Mouse (Mus musculus): Measurements from ENCODE around the gene L1cam. TPM values are rescaled to one million over a fixed set of nuclear protein-coding genes. Genes with fewer than 3 reads are reported as not detected.
A peak's percentile ranks its signal among the peaks of the same experiment; 100 is the strongest.

Gene L1cam
- polyA plus RNA-seq (2015; fragmentation: Nextera tagmentation; extraction: Ambion mirVana): 3.2 and 4.3 TPM in 2 replicates

- no peaks in the 10 kb centered on the region for H3K9me3 ChIP-seq (ENCODE audit: control insufficient read depth, low read length)
- no peak within 1 kb of the TSS for H3K27ac ChIP-seq (ENCODE audit: low read length)
- H3K36me3 ChIP-seq (ENCODE audit: control insufficient read depth, insufficient read depth, low read length): no peaks in the 10 kb centered on the region
- 19% methylated on average over 2 of the region's 2 CpGs for WGBS
- H3K9ac ChIP-seq (ENCODE audit: low read length): no peak within 1 kb of the TSS
- H3K4me2 ChIP-seq (ENCODE audit: low read depth, low read length): no peak within 1 kb of the TSS
- no peak within 1 kb of the TSS for H3K4me3 ChIP-seq (ENCODE audit: low read length)
- H3K4me1 ChIP-seq (replicated peaks; ENCODE audit: control insufficient read depth, insufficient read depth, low read length): no peaks in the 10 kb centered on the region
- no peaks in the 10 kb centered on the region for H3K27me3 ChIP-seq (ENCODE audit: control insufficient read depth, insufficient read depth, low read depth, low read length)
- ATAC-seq (ENCODE audit: low read depth): no peak
Measured at GRCm38 (mm10) chrX:73895719-73896118, at the start of gene L1cam. Gene L1cam, minus strand, starts transcription at chrX:73896105.

DNA sequence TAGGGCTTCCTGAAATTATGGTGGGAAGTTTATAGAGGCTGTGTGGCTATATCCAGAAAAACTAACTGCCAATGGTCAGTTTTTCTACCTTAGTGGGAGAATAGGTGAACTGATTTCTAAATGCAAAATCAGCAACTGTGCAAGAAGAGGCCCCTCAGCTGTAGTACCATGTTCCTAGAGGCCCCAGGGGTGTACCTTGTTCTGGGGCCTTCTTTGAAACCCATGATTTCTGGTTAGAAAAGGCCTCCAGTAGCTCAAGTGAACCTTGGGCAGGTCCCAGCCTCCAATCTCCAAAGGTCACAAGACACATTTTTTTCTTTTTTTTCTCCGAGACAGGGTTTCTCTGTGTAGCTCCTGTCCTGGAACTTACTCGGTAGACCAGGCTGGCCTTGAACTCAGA lies 46.4 kb upstream of the L1cam start:
- Histone ChIP-seq H3K36me3 (ENCODE audit: control insufficient read depth, insufficient read depth, low read length) (peaks cover 22% of the 10 kb centered on the region), H3K4me3 (ENCODE audit: low read length) (no peak overlapping the region), H3K9ac (ENCODE audit: low read length) (no peak overlapping the region), H3K27ac (ENCODE audit: low read length) (no peak overlapping the region), H3K4me1 (replicated peaks; ENCODE audit: control insufficient read depth, insufficient read depth, low read length) (no peaks in the 10 kb centered on the region), H3K9me3 (ENCODE audit: control insufficient read depth, low read length) (no peaks in the 10 kb centered on the region), H3K4me2 (ENCODE audit: low read depth, low read length) (no peak overlapping the region), H3K27me3 (ENCODE audit: control insufficient read depth, insufficient read depth, low read depth, low read length) (no peaks in the 10 kb centered on the region)
- no peak for ATAC-seq (ENCODE audit: low read depth)
- 83% methylated on average over 2 of the region's 2 CpGs for WGBS

DNA sequence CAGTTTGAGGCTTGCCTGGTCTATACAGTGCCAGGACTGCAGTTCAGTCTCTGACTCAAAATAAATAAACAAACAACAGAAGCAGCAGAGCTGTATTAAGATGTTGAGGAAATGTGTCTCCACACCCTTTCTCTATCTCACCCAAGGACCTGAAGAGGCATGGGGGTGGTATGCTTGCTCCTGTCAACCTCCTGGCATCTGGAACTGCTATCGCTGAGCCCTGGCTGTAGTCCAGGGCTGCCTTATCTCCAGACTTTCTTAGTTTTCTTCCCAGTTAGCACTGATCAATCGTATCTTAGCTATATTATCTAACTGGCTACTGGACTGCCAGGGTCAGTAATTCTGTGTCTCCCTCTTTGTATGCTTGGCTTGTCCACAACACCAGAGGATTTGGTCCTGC lies 46.0 kb upstream of the L1cam start:
- Histone ChIP-seq H3K4me1 (replicated peaks; ENCODE audit: control insufficient read depth, insufficient read depth, low read length) (no peaks in the 10 kb centered on the region), H3K36me3 (ENCODE audit: control insufficient read depth, insufficient read depth, low read length) (peaks cover 18% of the 10 kb centered on the region), H3K9ac (ENCODE audit: low read length) (no peak overlapping the region), H3K4me2 (ENCODE audit: low read depth, low read length) (no peak overlapping the region), H3K4me3 (ENCODE audit: low read length) (no peak overlapping the region), H3K27ac (ENCODE audit: low read length) (no peak overlapping the region), H3K9me3 (ENCODE audit: control insufficient read depth, low read length) (no peaks in the 10 kb centered on the region), H3K27me3 (ENCODE audit: control insufficient read depth, insufficient read depth, low read depth, low read length) (no peaks in the 10 kb centered on the region)
- 78% methylated on average over 2 of the region's 2 CpGs for WGBS
- no peak for ATAC-seq (ENCODE audit: low read depth)

DNA sequence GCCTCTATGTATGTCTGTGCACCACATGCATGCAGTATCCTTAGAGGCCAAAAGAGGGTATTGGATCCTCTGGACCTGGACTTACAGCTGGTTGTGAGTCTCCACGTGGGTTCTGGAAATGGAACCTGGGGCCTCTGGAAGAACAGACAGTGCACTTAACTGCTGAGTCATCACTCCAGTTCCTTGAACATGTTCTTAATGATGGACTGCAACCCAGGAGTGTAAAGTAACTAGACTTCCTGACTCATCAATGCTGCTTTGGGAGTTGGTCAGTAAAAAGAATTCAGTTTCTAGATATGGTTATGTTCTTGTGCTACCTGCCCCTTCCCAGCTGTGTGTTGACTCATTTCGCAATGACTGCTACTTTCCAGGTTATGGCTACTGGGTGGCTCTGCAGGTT lies 36.0 kb upstream of the L1cam start:
- ATAC-seq (ENCODE audit: low read depth): no peak
- no peak overlapping the region for H3K4me3 ChIP-seq (ENCODE audit: low read length)
- no peaks in the 10 kb centered on the region for H3K9me3 ChIP-seq (ENCODE audit: control insufficient read depth, low read length)
- H3K4me2 ChIP-seq (ENCODE audit: low read depth, low read length): no peak overlapping the region
- no peaks in the 10 kb centered on the region for H3K4me1 ChIP-seq (replicated peaks; ENCODE audit: control insufficient read depth, insufficient read depth, low read length)
- no peaks in the 10 kb centered on the region for H3K27me3 ChIP-seq (ENCODE audit: control insufficient read depth, insufficient read depth, low read depth, low read length)
- no peak overlapping the region for H3K9ac ChIP-seq (ENCODE audit: low read length)
- H3K27ac ChIP-seq (ENCODE audit: low read length): no peak overlapping the region
- H3K36me3 ChIP-seq (ENCODE audit: control insufficient read depth, insufficient read depth, low read length): no peaks in the 10 kb centered on the region
- 65% methylated on average over 2 of the region's 2 CpGs for WGBS

- H3K9ac ChIP-seq (ENCODE audit: low read length): peak within 1 kb of the TSS; percentile 50
- H3K4me2 ChIP-seq (ENCODE audit: low read depth, low read length): peak within 1 kb of the TSS; percentile 49
- H3K27ac ChIP-seq (ENCODE audit: low read length): no peak within 1 kb of the TSS
- no peaks in the 10 kb centered on the region for H3K9me3 ChIP-seq (ENCODE audit: control insufficient read depth, low read length)
- no peaks in the 10 kb centered on the region for H3K27me3 ChIP-seq (ENCODE audit: control insufficient read depth, insufficient read depth, low read depth, low read length)
- H3K4me1 ChIP-seq (replicated peaks; ENCODE audit: control insufficient read depth, insufficient read depth, low read length): no peaks in the 10 kb centered on the region
- peak; percentile 96 for ATAC-seq (ENCODE audit: low read depth)
- no peaks in the 10 kb centered on the region for H3K36me3 ChIP-seq (ENCODE audit: control insufficient read depth, insufficient read depth, low read length)
- H3K4me3 ChIP-seq (ENCODE audit: low read length): peak within 1 kb of the TSS; percentile 47
- 33% methylated on average over 17 of the region's 17 CpGs for WGBS
Measured at GRCm38 (mm10) chrX:73930402-73931062, 34.6 kb upstream of the L1cam start, which contains the start of gene Renbp. Gene Renbp, minus strand, starts transcription at chrX:73930850.

DNA sequence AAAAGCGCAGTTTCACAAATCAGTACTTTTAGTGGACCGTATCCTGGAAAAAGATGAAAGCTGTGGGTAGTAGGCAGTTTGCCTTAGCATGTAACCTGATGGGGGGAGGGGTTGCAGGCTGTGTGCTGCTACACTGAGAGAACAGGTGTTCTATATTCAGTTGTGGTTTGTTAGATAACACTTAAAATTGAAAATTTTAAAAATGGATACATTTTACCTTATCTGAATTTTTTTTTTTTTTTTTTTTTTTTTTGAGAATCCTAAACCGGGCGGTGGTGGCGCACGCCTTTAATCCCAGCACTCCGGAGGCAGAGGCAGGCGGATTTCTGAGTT lies 26.6 kb upstream of the L1cam start:
- WGBS: 68% methylated on average over 8 of the region's 8 CpGs
- H3K4me1 ChIP-seq (replicated peaks; ENCODE audit: control insufficient read depth, insufficient read depth, low read length): no peaks in the 10 kb centered on the region
- peak overlapping the region; percentile 68 for H3K4me2 ChIP-seq (ENCODE audit: low read depth, low read length)
- no peak for ATAC-seq (ENCODE audit: low read depth)
- no peaks in the 10 kb centered on the region for H3K27me3 ChIP-seq (ENCODE audit: control insufficient read depth, insufficient read depth, low read depth, low read length)
- H3K27ac ChIP-seq (ENCODE audit: low read length): no peak overlapping the region
- H3K36me3 ChIP-seq (ENCODE audit: control insufficient read depth, insufficient read depth, low read length): no peaks in the 10 kb centered on the region
- no peaks in the 10 kb centered on the region for H3K9me3 ChIP-seq (ENCODE audit: control insufficient read depth, low read length)
- H3K9ac ChIP-seq (ENCODE audit: low read length): peak overlapping the region; percentile 73
- peak overlapping the region; percentile 67 for H3K4me3 ChIP-seq (ENCODE audit: low read length)

- Histone ChIP-seq H3K27me3 (ENCODE audit: control insufficient read depth, insufficient read depth, low read depth, low read length) (no peaks in the 10 kb centered on the region), H3K4me1 (replicated peaks; ENCODE audit: control insufficient read depth, insufficient read depth, low read length) (no peaks in the 10 kb centered on the region), H3K27ac (ENCODE audit: low read length) (peak within 1 kb of the TSS; percentile 80), H3K4me3 (ENCODE audit: low read length) (peak within 1 kb of the TSS; percentile 67), H3K4me2 (ENCODE audit: low read depth, low read length) (peak within 1 kb of the TSS; percentile 68), H3K9ac (ENCODE audit: low read length) (peak within 1 kb of the TSS; percentile 74), H3K9me3 (ENCODE audit: control insufficient read depth, low read length) (no peaks in the 10 kb centered on the region), H3K36me3 (ENCODE audit: control insufficient read depth, insufficient read depth, low read length) (no peaks in the 10 kb centered on the region)
- WGBS: 9% methylated on average over 41 of the region's 43 CpGs
- peak; percentile 98 for ATAC-seq (ENCODE audit: low read depth)
Measured at GRCm38 (mm10) chrX:73921823-73922549, 26.1 kb upstream of the L1cam start, which contains the start of the genes Arhgap4 and Naa10. Gene Arhgap4, minus strand, starts transcription at chrX:73921870. Gene Naa10, minus strand, starts transcription at chrX:73921944.

- Histone ChIP-seq H3K9ac (ENCODE audit: low read length) (peak overlapping the region; percentile 74), H3K27me3 (ENCODE audit: control insufficient read depth, insufficient read depth, low read depth, low read length) (no peaks in the 10 kb centered on the region), H3K36me3 (ENCODE audit: control insufficient read depth, insufficient read depth, low read length) (no peaks in the 10 kb centered on the region), H3K9me3 (ENCODE audit: control insufficient read depth, low read length) (no peaks in the 10 kb centered on the region), H3K4me3 (ENCODE audit: low read length) (peak overlapping the region; percentile 67), H3K4me1 (replicated peaks; ENCODE audit: control insufficient read depth, insufficient read depth, low read length) (no peaks in the 10 kb centered on the region), H3K4me2 (ENCODE audit: low read depth, low read length) (peak overlapping the region; percentile 68), H3K27ac (ENCODE audit: low read length) (peak overlapping the region; percentile 80)
- 22% methylated on average over 34 of the region's 34 CpGs for WGBS
- ATAC-seq (ENCODE audit: low read depth): peak; percentile 44
Measured at GRCm38 (mm10) chrX:73921285-73921822, 25.4 kb upstream of the L1cam start.

- H3K27me3 ChIP-seq (ENCODE audit: control insufficient read depth, insufficient read depth, low read depth, low read length): no peaks in the 10 kb centered on the region
- no peak overlapping the region for H3K4me3 ChIP-seq (ENCODE audit: low read length)
- H3K9me3 ChIP-seq (ENCODE audit: control insufficient read depth, low read length): no peaks in the 10 kb centered on the region
- no peak overlapping the region for H3K4me2 ChIP-seq (ENCODE audit: low read depth, low read length)
- ATAC-seq (ENCODE audit: low read depth): no peak
- H3K27ac ChIP-seq (ENCODE audit: low read length): no peak overlapping the region
- H3K4me1 ChIP-seq (replicated peaks; ENCODE audit: control insufficient read depth, insufficient read depth, low read length): no peaks in the 10 kb centered on the region
- 82% methylated on average over 5 of the region's 5 CpGs for WGBS
- H3K9ac ChIP-seq (ENCODE audit: low read length): no peak overlapping the region
- no peaks in the 10 kb centered on the region for H3K36me3 ChIP-seq (ENCODE audit: control insufficient read depth, insufficient read depth, low read length)
Measured at GRCm38 (mm10) chrX:73918631-73919030, 22.7 kb upstream of the L1cam start.
